Comparison of ENCODE assay signal across 9 mouse cellular contexts in the genomic region with DNA sequence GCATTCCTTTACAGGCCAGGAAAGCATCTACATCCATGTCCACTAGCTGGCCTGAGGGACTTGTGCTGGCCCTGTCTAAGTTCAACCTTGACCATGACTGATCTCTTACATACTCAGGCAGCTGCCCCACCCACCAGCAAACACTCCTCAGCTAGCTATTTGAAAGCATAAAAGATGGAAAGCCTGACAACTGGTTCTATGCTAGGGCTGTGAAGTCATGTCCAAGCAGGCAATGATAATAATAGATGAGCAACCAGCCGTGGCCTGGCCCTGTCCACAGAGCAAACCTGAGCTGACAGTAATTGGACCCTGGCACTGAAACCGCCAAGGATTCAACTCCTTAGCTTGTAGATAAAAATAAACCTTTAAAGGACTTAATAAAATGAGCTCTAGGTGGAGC.
A peak's percentile ranks its signal among the peaks of the same experiment; 100 is the strongest.
DNase-seq lines count a peak whose midpoint lies in the region; ATAC-seq lines count a peak whose summit lies in the region.
"Had no signal": no experiment of that assay in that cellular context is flagged by ENCODE, and none has a peak within 500 bp of the region (broad histone marks: within the 10 kb centered on the region; RNA-seq: fewer than 3 reads in every experiment).

No protein-coding gene starts in this region.

- 0 out of 2 replicates have a peak, but pooled peaks have one; percentile 24 for ATAC-seq in limb, embryonic 13.5 days (ENCODE audit: low FRiP score, low read depth)
- ATAC-seq in megakaryocyte-erythroid progenitor cell, adult 5-6 weeks (replicated peaks; ENCODE audit: low FRiP score, low TSS enrichment, poor library complexity, severe bottlenecking) = no peak
- no peak for ATAC-seq in CD4-positive, CD25-positive, alpha-beta regulatory T cell, adult 4 months

- H3K4me3 ChIP-seq in limb, embryonic 13.5 days = no peak overlapping the region
- H3K4me3 ChIP-seq in limb, embryonic 10.5 days = no peak overlapping the region

- no peaks in the 10 kb centered on the region for H3K36me3 ChIP-seq in limb, embryonic 13.5 days
- no peaks in the 10 kb centered on the region for H3K36me3 ChIP-seq in limb, embryonic 10.5 days

- WGBS in limb, embryonic 13.5 days = 52% methylated on average over 2 of the region's 2 CpGs
- WGBS in limb, embryonic 10.5 days = 66% methylated on average over 2 of the region's 2 CpGs

- H3K27me3 ChIP-seq in limb, embryonic 13.5 days = no peaks in the 10 kb centered on the region
- H3K27me3 ChIP-seq in limb, embryonic 10.5 days (ENCODE audit: low read depth, poor library complexity, severe bottlenecking) = no peaks in the 10 kb centered on the region

- no peak overlapping the region for H3K27ac ChIP-seq in limb, embryonic 13.5 days
- H3K27ac ChIP-seq in limb, embryonic 10.5 days = no peak overlapping the region

- no peak for DNase-seq in limb, embryonic 10.5 days (ENCODE audit: low spot score)
- DNase-seq in cerebellum, adult 8-10 months = peak; percentile 31
- peak; percentile 12 to 14 for DNase-seq in gastrocnemius, postnatal 36 days
- DNase-seq in kidney, postnatal 36 days = peak; percentile 11 to 30
- no peak for DNase-seq in urinary bladder, postnatal 10 days (ENCODE audit: low spot score)
- DNase-seq: heart, postnatal 10 days had no signal

- no peaks in the 10 kb centered on the region for H3K9me3 ChIP-seq in limb, embryonic 13.5 days
- H3K9me3 ChIP-seq in limb, embryonic 10.5 days (replicated peaks) = no peaks in the 10 kb centered on the region

- intact Hi-C loops in gastrocnemius, postnatal 36 days (cut with DNase I) = no loop called here

- peaks cover 14% of the 10 kb centered on the region for H3K4me1 ChIP-seq in limb, embryonic 13.5 days
- H3K4me1 ChIP-seq in limb, embryonic 10.5 days = peaks cover 28% of the 10 kb centered on the region

- H3K4me2 ChIP-seq in limb, embryonic 13.5 days (replicated peaks) = no peak overlapping the region

- H3K9ac ChIP-seq in limb, embryonic 13.5 days = no peak overlapping the region

Comparison
In these comparisons a context has a peak if more than half of its experiments do, and no peak if none do; other contexts are left out.
1. DNase-seq: peak in cerebellum, adult 8-10 months (single experiment), gastrocnemius, postnatal 36 days (2 of 2) and kidney, postnatal 36 days (2 of 2); none in limb, embryonic 10.5 days (single experiment) and urinary bladder, postnatal 10 days (single experiment).